Mouse (Mus musculus) intestine, embryonic 15.5 days (tissue): ENCODE results near the gene Sat1. TPM values are rescaled to one million over a fixed set of nuclear protein-coding genes. Genes with fewer than 3 reads are reported as not detected.

Experiments
- ATAC-seq: fragments of 200-750 bp; cut with Nextera tagmentation; 2 replicates; pipeline ENCODE4 v1.8.0; 2017; ENCODE audit warnings: moderate TSS enrichment, moderate library complexity
- H3K27ac ChIP-seq: fragments of 300-500 bp; sonication (generic); 2 replicates; pipeline ENCODE4 v1.5.1; 2015; ENCODE audit warnings: mild to moderate bottlenecking, inconsistent platforms
- H3K27me3 ChIP-seq: fragments of 300-500 bp; sonication (generic); replicated peaks from 2 replicates; pipeline ENCODE4 v1.6.1; 2015; ENCODE audit warnings: inconsistent platforms
- H3K36me3 ChIP-seq: fragments of 300-500 bp; sonication (generic); 2 replicates; pipeline ENCODE4 v1.6.1; 2015; ENCODE audit warnings: inconsistent platforms
- H3K4me1 ChIP-seq: fragments of 300-500 bp; sonication (generic); replicated peaks from 2 replicates; pipeline ENCODE4 v1.6.1; 2015; ENCODE audit warnings: inconsistent platforms
- H3K4me2 ChIP-seq: fragments of 300-500 bp; sonication (generic); replicated peaks from 2 replicates; pipeline ENCODE4 v1.6.1; 2015; ENCODE audit warnings: mild to moderate bottlenecking, inconsistent platforms
- H3K4me3 ChIP-seq: fragments of 300-500 bp; sonication (generic); replicated peaks from 2 replicates; pipeline ENCODE4 v1.5.1; 2015; ENCODE audit warnings: inconsistent platforms
- H3K9ac ChIP-seq: fragments of 300-500 bp; sonication (generic); 2 replicates; pipeline ENCODE4 v1.6.1; 2015; ENCODE audit warnings: inconsistent platforms
- H3K9me3 ChIP-seq: fragments of 300-500 bp; sonication (generic); 2 replicates; pipeline ENCODE4 v1.6.1; 2016; ENCODE audit warnings: inconsistent platforms
- WGBS: fragments of 180-500 bp; shearing (Covaris S2); methylation state at CpG from one replicate; pipeline ENCODE4 v1.1.7; 2015; 5-methylcytosine and 5-hydroxymethylcytosine counted together
- polyA plus RNA-seq: library from polyadenylated mRNA; unstranded; fragments of >200 nt; fragmentation: Nextera tagmentation; extraction: Ambion mirVana; gene quantifications from 2 replicates; pipeline ENCODE4 v1.2.1, GENCODE M21; 2015

The Sat1 gene
- polyA plus RNA-seq, 1 experiment from 2014 or later = 281 TPM

- Histone ChIP-seq H3K4me2 (no peak overlapping the region), H3K27ac (no peak overlapping the region), H3K36me3 (no peaks in the 10 kb centered on the region), H3K4me3 (no peak overlapping the region), H3K9ac (no peak overlapping the region), H3K27me3 (no peaks in the 10 kb centered on the region), H3K9me3 (no peaks in the 10 kb centered on the region), H3K4me1 (no peaks in the 10 kb centered on the region)
- 93% methylated on average over 4 of the region's 4 CpGs for WGBS
- ATAC-seq = no peak
Measured at GRCm38 (mm10) chrX:155194979-155195378, 21.3 kb downstream of the Sat1 start.

GRCm38 (mm10) chrX:155193732-155194443 lies 22.4 kb downstream of the Sat1 start:
- no peaks in the 10 kb centered on the region for H3K27me3 ChIP-seq
- H3K27ac ChIP-seq = no peak overlapping the region
- no peak overlapping the region for H3K4me2 ChIP-seq
- H3K9ac ChIP-seq = no peak overlapping the region
- no peaks in the 10 kb centered on the region for H3K9me3 ChIP-seq
- 50% methylated on average over 5 of the region's 5 CpGs for WGBS
- no peaks in the 10 kb centered on the region for H3K36me3 ChIP-seq
- peak; percentile 94 for ATAC-seq
- no peak overlapping the region for H3K4me3 ChIP-seq
- H3K4me1 ChIP-seq = no peaks in the 10 kb centered on the region

- WGBS = 77% methylated on average over 4 of the region's 4 CpGs
- H3K4me3 ChIP-seq = no peak overlapping the region
- no peaks in the 10 kb centered on the region for H3K9me3 ChIP-seq
- no peak overlapping the region for H3K4me2 ChIP-seq
- no peak overlapping the region for H3K27ac ChIP-seq
- no peak for ATAC-seq
- no peaks in the 10 kb centered on the region for H3K4me1 ChIP-seq
- no peaks in the 10 kb centered on the region for H3K36me3 ChIP-seq
- no peaks in the 10 kb centered on the region for H3K27me3 ChIP-seq
- H3K9ac ChIP-seq = no peak overlapping the region
Measured at GRCm38 (mm10) chrX:155191941-155192340, 24.3 kb downstream of the Sat1 start.

- H3K36me3 ChIP-seq = no peaks in the 10 kb centered on the region
- H3K27ac ChIP-seq = no peak overlapping the region
- no peak overlapping the region for H3K9ac ChIP-seq
- H3K27me3 ChIP-seq = no peaks in the 10 kb centered on the region
- ATAC-seq = peak; percentile 60
- H3K9me3 ChIP-seq = no peaks in the 10 kb centered on the region
- no peak overlapping the region for H3K4me2 ChIP-seq
- H3K4me1 ChIP-seq = no peaks in the 10 kb centered on the region
- 56% methylated on average over 2 of the region's 2 CpGs for WGBS
- no peak overlapping the region for H3K4me3 ChIP-seq
Measured at GRCm38 (mm10) chrX:155177640-155178039, 38.6 kb downstream of the Sat1 start.

GRCm38 (mm10) chrX:155177230-155177629 lies 39.0 kb downstream of the Sat1 start:
- Histone ChIP-seq H3K27ac (no peak overlapping the region), H3K36me3 (no peaks in the 10 kb centered on the region), H3K27me3 (no peaks in the 10 kb centered on the region), H3K4me3 (no peak overlapping the region), H3K9ac (no peak overlapping the region), H3K9me3 (no peaks in the 10 kb centered on the region), H3K4me2 (no peak overlapping the region), H3K4me1 (no peaks in the 10 kb centered on the region)
- 63% methylated on average over 2 of the region's 2 CpGs for WGBS
- 0 out of 2 replicates have a peak, but pooled peaks have one; percentile 27 for ATAC-seq

GRCm38 (mm10) chrX:155175568-155175967 lies 40.7 kb downstream of the Sat1 start:
- Histone ChIP-seq H3K9ac (no peak overlapping the region), H3K9me3 (no peaks in the 10 kb centered on the region), H3K36me3 (no peaks in the 10 kb centered on the region), H3K4me1 (no peaks in the 10 kb centered on the region), H3K27me3 (no peaks in the 10 kb centered on the region), H3K4me2 (no peak overlapping the region), H3K27ac (no peak overlapping the region), H3K4me3 (no peak overlapping the region)
- ATAC-seq = peak; percentile 87
- WGBS = 47% methylated on average over 4 of the region's 4 CpGs

- H3K4me2 ChIP-seq = no peak overlapping the region
- H3K27ac ChIP-seq = no peak overlapping the region
- H3K9ac ChIP-seq = no peak overlapping the region
- no peak for ATAC-seq
- no peaks in the 10 kb centered on the region for H3K36me3 ChIP-seq
- no peaks in the 10 kb centered on the region for H3K4me1 ChIP-seq
- H3K9me3 ChIP-seq = no peaks in the 10 kb centered on the region
- no peaks in the 10 kb centered on the region for H3K27me3 ChIP-seq
- H3K4me3 ChIP-seq = no peak overlapping the region
Measured at GRCm38 (mm10) chrX:155172310-155172709, 43.9 kb downstream of the Sat1 start.

- no peak overlapping the region for H3K27ac ChIP-seq
- H3K9ac ChIP-seq = no peak overlapping the region
- no peak overlapping the region for H3K4me2 ChIP-seq
- no peaks in the 10 kb centered on the region for H3K4me1 ChIP-seq
- no peak overlapping the region for H3K4me3 ChIP-seq
- H3K9me3 ChIP-seq = no peaks in the 10 kb centered on the region
- H3K27me3 ChIP-seq = no peaks in the 10 kb centered on the region
- WGBS = 65% methylated on average over 1 of the region's 1 CpGs
- no peak for ATAC-seq
- H3K36me3 ChIP-seq = no peaks in the 10 kb centered on the region
Measured at GRCm38 (mm10) chrX:155171754-155172153, 44.5 kb downstream of the Sat1 start.

- H3K9me3 ChIP-seq = no peaks in the 10 kb centered on the region
- H3K27ac ChIP-seq = no peak overlapping the region
- no peak overlapping the region for H3K9ac ChIP-seq
- H3K4me1 ChIP-seq = no peaks in the 10 kb centered on the region
- H3K4me2 ChIP-seq = no peak overlapping the region
- WGBS = 90% methylated on average over 8 of the region's 8 CpGs
- H3K27me3 ChIP-seq = no peaks in the 10 kb centered on the region
- H3K4me3 ChIP-seq = no peak overlapping the region
- no peaks in the 10 kb centered on the region for H3K36me3 ChIP-seq
- ATAC-seq = no peak
Measured at GRCm38 (mm10) chrX:155169886-155170285, 46.4 kb downstream of the Sat1 start.

GRCm38 (mm10) chrX:155167667-155168066 lies 48.6 kb downstream of the Sat1 start:
- Histone ChIP-seq H3K9me3 (no peaks in the 10 kb centered on the region), H3K27ac (no peak overlapping the region), H3K9ac (no peak overlapping the region), H3K4me3 (no peak overlapping the region), H3K4me1 (no peaks in the 10 kb centered on the region), H3K36me3 (no peaks in the 10 kb centered on the region), H3K4me2 (no peak overlapping the region), H3K27me3 (no peaks in the 10 kb centered on the region)
- WGBS = 91% methylated on average over 3 of the region's 3 CpGs
- no peak for ATAC-seq

- Histone ChIP-seq H3K4me3 (no peak overlapping the region), H3K9me3 (no peaks in the 10 kb centered on the region), H3K27ac (no peak overlapping the region), H3K9ac (no peak overlapping the region), H3K4me1 (no peaks in the 10 kb centered on the region), H3K4me2 (no peak overlapping the region), H3K36me3 (no peaks in the 10 kb centered on the region), H3K27me3 (no peaks in the 10 kb centered on the region)
- no peak for ATAC-seq
- WGBS = 53% methylated on average over 2 of the region's 2 CpGs
Measured at GRCm38 (mm10) chrX:155166313-155166712, 49.9 kb downstream of the Sat1 start.

GRCm38 (mm10) chrX:155163553-155163952 lies 52.7 kb downstream of the Sat1 start:
- Histone ChIP-seq H3K9ac (no peak overlapping the region), H3K4me2 (no peak overlapping the region), H3K4me3 (no peak overlapping the region), H3K27ac (no peak overlapping the region), H3K27me3 (no peaks in the 10 kb centered on the region), H3K4me1 (no peaks in the 10 kb centered on the region), H3K36me3 (no peaks in the 10 kb centered on the region), H3K9me3 (no peaks in the 10 kb centered on the region)
- no peak for ATAC-seq
- 86% methylated on average over 1 of the region's 1 CpGs for WGBS
